Mouse (Mus musculus) neural tube, embryonic 11.5 days (tissue): Measurements from ENCODE around the gene Zfp558. TPM values are rescaled to one million over a fixed set of nuclear protein-coding genes. Genes with fewer than 3 reads are reported as not detected.
"Not testable (repeated sequence)": the region's sequence is repeated elsewhere in the genome, so short reads cannot be mapped to it uniquely, and the experiment has no call there.

Experiments
- ATAC-seq: fragments of 200-750 bp; cut with Nextera tagmentation; 2 replicates; pipeline ENCODE4 v1.8.0; 2017; ENCODE audit warnings: moderate number of reproducible peaks, mild to moderate bottlenecking, moderate TSS enrichment, moderate library complexity; ENCODE audit not compliant: insufficient read depth, low FRiP score, low TSS enrichment
- DNase-seq: peaks from one replicate; pipeline ENCODE4 v3.0.0-alpha.2; 2015; ENCODE audit warnings: low spot score
- H3K27ac ChIP-seq: fragments of 300-500 bp; sonication (generic); 2 replicates; pipeline ENCODE4 v1.5.1; 2014; ENCODE audit warnings: low read depth, mild to moderate bottlenecking, low read length
- H3K27me3 ChIP-seq: fragments of 300-500 bp; sonication (generic); 2 replicates; pipeline ENCODE4 v1.6.1; 2014; ENCODE audit warnings: mild to moderate bottlenecking, low read length, mixed read lengths; ENCODE audit not compliant: control insufficient read depth, insufficient read depth
- H3K36me3 ChIP-seq: fragments of 300-500 bp; sonication (generic); 2 replicates; pipeline ENCODE4 v1.6.1; 2014; ENCODE audit warnings: mild to moderate bottlenecking, low read length, moderate library complexity, mixed read lengths; ENCODE audit not compliant: control insufficient read depth, insufficient read depth
- H3K4me1 ChIP-seq: fragments of 300-500 bp; sonication (generic); 2 replicates; pipeline ENCODE4 v1.6.1; 2014; ENCODE audit warnings: low read length, mixed read lengths; ENCODE audit not compliant: control insufficient read depth, insufficient read depth
- H3K4me2 ChIP-seq: fragments of 300-500 bp; sonication (generic); 2 replicates; pipeline ENCODE4 v1.6.1; 2014; ENCODE audit warnings: low read depth, mild to moderate bottlenecking, moderate library complexity
- H3K4me3 ChIP-seq: fragments of 300-500 bp; sonication (generic); 2 replicates; pipeline ENCODE4 v1.5.1; 2014; ENCODE audit warnings: low read depth, low read length
- H3K9ac ChIP-seq: fragments of 300-500 bp; sonication (generic); 2 replicates; pipeline ENCODE4 v1.6.1; 2014; ENCODE audit warnings: mild to moderate bottlenecking, low read length
- H3K9me3 ChIP-seq: fragments of 300-500 bp; sonication (generic); 2 replicates; pipeline ENCODE4 v1.6.1; 2016; ENCODE audit warnings: low read length; ENCODE audit not compliant: control insufficient read depth
- WGBS: fragments of 180-500 bp; shearing (Covaris S2); extraction: QIAGEN DNeasy Blood & Tissue Kit; methylation state at CpG from one replicate; pipeline ENCODE4 v1.1.7; 2014; 5-methylcytosine and 5-hydroxymethylcytosine counted together
- polyA plus RNA-seq: library from polyadenylated mRNA; unstranded; fragments of >200 nt; fragmentation: Nextera tagmentation; extraction: Ambion mirVana; gene quantifications from 2 replicates; pipeline ENCODE4 v1.2.1, GENCODE M21; 2014

Zfp558 gene
- 13.1 and 16.3 TPM in 2 replicates for polyA plus RNA-seq

- H3K4me3 ChIP-seq, result no peak within 1 kb of the TSS
- 83% methylated on average over 3 of the region's 3 CpGs for WGBS
- no peak within 1 kb of the TSS for H3K4me2 ChIP-seq
- H3K36me3 ChIP-seq, result no peaks in the 10 kb centered on the region
- H3K27ac ChIP-seq, result no peak within 1 kb of the TSS
- H3K9me3 ChIP-seq, result no peaks in the 10 kb centered on the region
- H3K27me3 ChIP-seq, result no peaks in the 10 kb centered on the region
- H3K4me1 ChIP-seq, result no peaks in the 10 kb centered on the region
- ATAC-seq (no peak), DNase-seq (no peak)
- no peak within 1 kb of the TSS for H3K9ac ChIP-seq
These were observed at the start of gene Zfp558, which contains the start of gene Mbd3l1 for GRCm38 (mm10) chr9:18478168-18478567. Zfp558 (minus strand) TSS chr9:18478268. Mbd3l1 (plus strand) TSS chr9:18478359.

DNA sequence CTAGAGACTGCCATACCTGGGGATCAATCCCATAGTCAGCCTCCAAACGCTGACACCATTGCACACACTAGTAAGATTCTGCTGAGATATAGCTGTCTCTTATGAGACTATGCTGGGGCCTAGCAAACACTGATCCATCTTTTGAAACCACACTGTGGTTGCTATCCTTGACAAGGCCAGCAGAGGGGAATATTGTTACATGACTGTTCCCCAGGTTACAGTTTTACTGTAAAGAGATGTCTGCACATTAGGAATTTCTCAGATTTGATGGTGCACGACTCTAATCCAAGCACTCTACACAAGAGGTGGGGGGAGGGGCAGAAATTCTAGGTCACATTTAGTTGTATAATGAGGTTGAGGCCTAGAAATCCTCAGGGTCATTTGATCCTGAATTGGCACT lies 30.0 kb upstream of the Zfp558 start:
- no peaks in the 10 kb centered on the region for H3K9me3 ChIP-seq
- H3K27ac ChIP-seq, result no peak overlapping the region
- DNase-seq (no peak), ATAC-seq (no peak)
- H3K4me3 ChIP-seq, result no peak overlapping the region
- WGBS, result 61% methylated on average over 2 of the region's 2 CpGs
- H3K27me3 ChIP-seq, result no peaks in the 10 kb centered on the region
- H3K4me1 ChIP-seq, result no peaks in the 10 kb centered on the region
- H3K4me2 ChIP-seq, result no peak overlapping the region
- H3K9ac ChIP-seq, result no peak overlapping the region
- no peaks in the 10 kb centered on the region for H3K36me3 ChIP-seq

GRCm38 (mm10) chr9:18473324-18474128 lies 4.5 kb downstream of the Zfp558 start:
- no peaks in the 10 kb centered on the region for H3K4me1 ChIP-seq
- H3K36me3 ChIP-seq, result no peaks in the 10 kb centered on the region
- peak overlapping the region; percentile 61 for H3K4me2 ChIP-seq
- H3K27ac ChIP-seq, result peak overlapping the region; percentile 83
- WGBS, result 5% methylated on average over 39 of the region's 39 CpGs
- no peaks in the 10 kb centered on the region for H3K27me3 ChIP-seq
- DNase-seq, result peak; percentile 88
- ATAC-seq, result peak; percentile 97
- H3K4me3 ChIP-seq, result peak overlapping the region; percentile 64
- H3K9me3 ChIP-seq, result no peaks in the 10 kb centered on the region
- peak overlapping the region; percentile 70 for H3K9ac ChIP-seq

DNA sequence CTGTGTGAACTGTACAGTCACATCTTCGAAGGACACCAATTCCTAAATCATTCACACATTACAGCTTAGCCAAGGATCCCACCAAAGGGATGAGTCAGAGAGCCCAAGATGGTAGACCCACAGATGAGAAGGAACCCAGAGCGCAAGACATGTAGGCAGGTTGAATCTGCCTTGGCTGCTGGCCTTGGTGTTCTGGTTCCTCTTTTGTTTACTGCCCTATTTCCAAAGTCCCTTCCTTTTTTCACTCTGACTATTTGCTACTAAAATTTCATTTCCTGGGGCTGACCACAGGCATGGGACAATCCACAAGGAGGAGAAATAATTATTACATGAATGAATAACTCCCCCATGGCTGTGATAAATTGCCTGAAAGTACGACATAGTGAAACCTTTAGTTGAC lies 10.1 kb downstream of the Zfp558 start:
- no peak for DNase-seq
- no peak for ATAC-seq
- H3K27me3 ChIP-seq, result no peaks in the 10 kb centered on the region
- no peak overlapping the region for H3K4me2 ChIP-seq
- H3K4me1 ChIP-seq, result no peaks in the 10 kb centered on the region
- H3K9ac ChIP-seq, result no peak overlapping the region
- H3K4me3 ChIP-seq, result no peak overlapping the region
- no peak overlapping the region for H3K27ac ChIP-seq
- WGBS, result 93% methylated on average over 3 of the region's 3 CpGs
- no peaks in the 10 kb centered on the region for H3K9me3 ChIP-seq
- H3K36me3 ChIP-seq, result no peaks in the 10 kb centered on the region

DNA sequence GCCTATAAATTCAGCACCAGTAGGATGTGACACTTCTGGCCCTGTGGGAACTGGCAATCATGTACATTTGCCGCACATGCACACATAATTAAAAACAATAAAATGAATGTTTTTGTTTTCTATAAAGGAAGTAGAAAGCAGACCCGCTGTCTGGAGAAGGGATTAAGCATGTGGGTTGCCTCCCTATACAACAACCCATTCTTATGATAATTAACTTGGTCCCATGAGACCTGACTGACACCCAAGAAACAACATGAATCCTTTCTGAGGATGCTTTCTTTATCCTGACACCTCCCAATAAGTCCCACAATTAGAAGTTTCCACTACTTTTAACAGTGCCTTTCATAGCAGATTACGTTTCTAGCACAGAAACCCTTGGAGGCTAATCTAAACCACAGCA lies 10.7 kb downstream of the Zfp558 start:
- Histone ChIP-seq H3K36me3 (no peaks in the 10 kb centered on the region), H3K9me3 (no peaks in the 10 kb centered on the region), H3K4me2 (no peak overlapping the region), H3K27me3 (no peaks in the 10 kb centered on the region), H3K27ac (no peak overlapping the region), H3K4me1 (no peaks in the 10 kb centered on the region), H3K9ac (no peak overlapping the region), H3K4me3 (no peak overlapping the region)
- no peak for ATAC-seq
- 73% methylated on average over 3 of the region's 3 CpGs for WGBS
- DNase-seq, result no peak

DNA sequence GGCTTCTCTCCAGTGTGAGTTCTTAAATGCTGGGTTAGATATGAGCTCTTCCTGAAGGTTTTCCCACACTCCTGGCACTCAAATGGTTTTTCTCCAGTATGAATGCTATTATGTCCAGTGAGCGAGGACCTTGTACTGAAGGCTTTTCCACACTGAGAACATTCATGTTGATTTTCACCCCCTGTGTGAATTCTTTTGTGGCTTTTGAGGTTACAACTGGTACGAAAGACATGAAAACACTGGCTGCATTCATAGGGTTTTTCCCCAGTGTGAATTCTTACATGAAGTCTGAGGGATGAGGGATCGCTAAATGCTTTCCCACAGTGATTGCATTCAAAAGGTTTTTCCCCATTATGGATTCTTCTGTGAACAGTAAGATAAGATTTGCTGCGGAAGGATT lies 21.5 kb downstream of the Zfp558 start:
- WGBS, result 86% methylated on average over 4 of the region's 4 CpGs
- no peak for DNase-seq
- Histone ChIP-seq H3K4me1 (no peaks in the 10 kb centered on the region), H3K27me3 (no peaks in the 10 kb centered on the region), H3K36me3 (peaks cover 8% of the 10 kb centered on the region; the same call in 1 of the 2 replicates), H3K4me2 (no peak overlapping the region), H3K9ac (no peak overlapping the region), H3K4me3 (no peak overlapping the region), H3K9me3 (peaks cover 4% of the 10 kb centered on the region; the same call in 1 of the 2 replicates), H3K27ac (no peak overlapping the region)
- no peak for ATAC-seq

DNA sequence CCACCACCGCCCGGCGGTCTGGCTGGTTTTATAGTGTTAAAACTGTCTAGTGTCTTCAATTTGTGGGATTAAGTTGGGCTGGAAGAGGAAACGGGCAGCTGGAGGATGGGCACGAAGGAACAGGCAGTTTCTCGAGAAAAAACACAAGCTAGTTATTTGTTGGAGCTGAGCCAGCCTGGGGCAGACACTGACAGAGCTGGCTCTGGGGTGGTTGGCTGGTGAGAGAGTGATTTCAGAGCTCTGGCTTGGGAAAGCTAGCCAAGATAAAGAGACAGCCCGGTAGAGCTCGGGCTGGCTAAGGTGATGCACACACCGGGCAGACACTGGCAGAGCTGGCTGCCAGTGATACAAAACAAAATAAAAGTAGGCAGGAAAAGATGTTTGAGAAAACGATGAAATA lies 46.4 kb downstream of the Zfp558 start:
- 85% methylated on average over 10 of the region's 10 CpGs for WGBS
- H3K4me2 ChIP-seq, result no peak overlapping the region
- H3K9ac ChIP-seq, result no peak overlapping the region
- H3K9me3 ChIP-seq, result no peaks in the 10 kb centered on the region
- no peak overlapping the region for H3K4me3 ChIP-seq
- no peak overlapping the region for H3K27ac ChIP-seq
- no peak for DNase-seq
- no peak for ATAC-seq
- H3K27me3 ChIP-seq, result no peaks in the 10 kb centered on the region
- no peaks in the 10 kb centered on the region for H3K4me1 ChIP-seq
- H3K36me3 ChIP-seq, result no peaks in the 10 kb centered on the region

GRCm38 (mm10) chr9:18430354-18430753 lies 47.7 kb downstream of the Zfp558 start, which contains the start of gene Mbd3l2:
Mbd3l2 (plus strand) TSS chr9:18430654.
- no peak for ATAC-seq
- DNase-seq, result no peak
- no peak within 1 kb of the TSS for H3K9ac ChIP-seq

GRCm38 (mm10) chr9:18412371-18412770 lies 65.7 kb downstream of the Zfp558 start:
- H3K4me1 ChIP-seq, H3K9me3 ChIP-seq, ATAC-seq, H3K4me3 ChIP-seq, H3K27ac ChIP-seq, H3K27me3 ChIP-seq, H3K9ac ChIP-seq, DNase-seq, H3K36me3 ChIP-seq, H3K4me2 ChIP-seq: not testable (repeated sequence)
- WGBS, result 88% methylated on average over 4 of the region's 4 CpGs

More at GRCm38 (mm10) chr9:18430354-18430753, 47.7 kb downstream of the Zfp558 start, which contains the start of gene Mbd3l2:
- H3K27me3 ChIP-seq, result no peaks in the 10 kb centered on the region
- no peak within 1 kb of the TSS for H3K4me2 ChIP-seq
- H3K4me1 ChIP-seq, result no peaks in the 10 kb centered on the region
- H3K27ac ChIP-seq, result no peak within 1 kb of the TSS
- H3K9me3 ChIP-seq, result no peaks in the 10 kb centered on the region
- H3K36me3 ChIP-seq, result no peaks in the 10 kb centered on the region
- H3K4me3 ChIP-seq, result no peak within 1 kb of the TSS
